23 mouse cellular contexts compared by ENCODE assay signal in genomic region chr1:38259541-38260338, GRCm38 (mm10).
A peak's percentile ranks its signal among the peaks of the same experiment; 100 is the strongest.
DNase-seq lines count a peak whose midpoint lies in the region; ATAC-seq lines count a peak whose summit lies in the region.
"Had no signal": no experiment of that assay in that cellular context is flagged by ENCODE, and none has a peak within 500 bp of the region (broad histone marks: within the 10 kb centered on the region; RNA-seq: fewer than 3 reads in every experiment).

No protein-coding gene starts in this region.

- WGBS in neural tube, embryonic 11.5 days = 69% methylated on average over 10 of the region's 10 CpGs
- 66% methylated on average over 10 of the region's 10 CpGs for WGBS in intestine, embryonic 16.5 days

- no peak overlapping the region for H3K9ac ChIP-seq in neural tube, embryonic 11.5 days (ENCODE audit: low read length)
- H3K9ac ChIP-seq in intestine, embryonic 16.5 days (ENCODE audit: low read depth, low read length) = no peak overlapping the region
- H3K9ac ChIP-seq: embryonic facial prominence, embryonic 15.5 days; heart, embryonic 12.5 days; hindbrain, embryonic 12.5 days; kidney, embryonic 15.5 days had no signal

- no peak overlapping the region for H3K4me3 ChIP-seq in neural tube, embryonic 11.5 days (ENCODE audit: low read depth, low read length)
- no peak overlapping the region for H3K4me3 ChIP-seq in intestine, embryonic 16.5 days (ENCODE audit: low read length)
- H3K4me3 ChIP-seq: embryonic facial prominence, embryonic 15.5 days; forebrain, embryonic 10.5 days; heart, embryonic 12.5 days; hindbrain, embryonic 12.5 days; kidney, embryonic 15.5 days; megakaryocyte, embryonic 14.5 days had no signal

- no peak overlapping the region for H3K4me2 ChIP-seq in neural tube, embryonic 11.5 days (ENCODE audit: low read depth)
- H3K4me2 ChIP-seq in intestine, embryonic 16.5 days (ENCODE audit: low read depth, low read length) = no peak overlapping the region
- H3K4me2 ChIP-seq: embryonic facial prominence, embryonic 15.5 days; heart, embryonic 12.5 days; hindbrain, embryonic 12.5 days; kidney, embryonic 15.5 days had no signal

- peak; percentile 36 for DNase-seq in embryo, embryonic 11 days
- no peak for DNase-seq in embryo, embryonic 9.5 days (ENCODE audit: extremely low spot score)
- peak; percentile 21 for DNase-seq in neural tube, embryonic 11.5 days (ENCODE audit: low spot score)
- no peak for DNase-seq in neural tube, embryonic 10.5 days (ENCODE audit: extremely low spot score, low spot score)
- DNase-seq in spleen, postnatal 14 days (ENCODE audit: low spot score in 2 of 2) = no peak
- no peak for DNase-seq in adrenal gland, adult 2 months
- DNase-seq: adrenal gland, postnatal 36 days; B cell, adult 2 months; cerebellum, adult 2 months; cerebellum, postnatal 36 days; heart, adult 11 months; heart, postnatal 14 days; kidney, postnatal 4 days; liver; lung, postnatal 14 days; thymus, postnatal 14 days had no signal

- H3K4me1 ChIP-seq in neural tube, embryonic 11.5 days (ENCODE audit: control insufficient read depth, insufficient read depth, low read length) = peaks cover 15% of the 10 kb centered on the region
- H3K4me1 ChIP-seq in intestine, embryonic 16.5 days (ENCODE audit: control insufficient read depth, insufficient read depth, low read length) = peaks cover 11% of the 10 kb centered on the region

- H3K27me3 ChIP-seq in neural tube, embryonic 11.5 days (ENCODE audit: control insufficient read depth, insufficient read depth, low read length) = no peaks in the 10 kb centered on the region
- no peaks in the 10 kb centered on the region for H3K27me3 ChIP-seq in intestine, embryonic 16.5 days (replicated peaks; ENCODE audit: control insufficient read depth, insufficient read depth, low read length)
- H3K27me3 ChIP-seq: embryonic facial prominence, embryonic 15.5 days; heart, embryonic 12.5 days; hindbrain, embryonic 12.5 days; kidney, embryonic 15.5 days had no signal

- no peak for ATAC-seq in neural tube, embryonic 11.5 days (ENCODE audit: insufficient read depth, low FRiP score, low TSS enrichment)
- peak; percentile 43; the same call in 1 of the 2 replicates for ATAC-seq in intestine, embryonic 16.5 days

- no peak overlapping the region for H3K27ac ChIP-seq in neural tube, embryonic 11.5 days (ENCODE audit: low read depth, low read length)
- H3K27ac ChIP-seq in intestine, embryonic 16.5 days (ENCODE audit: low read length) = no peak overlapping the region
- H3K27ac ChIP-seq: embryonic facial prominence, embryonic 15.5 days; forebrain, embryonic 10.5 days; hindbrain, embryonic 12.5 days; kidney, embryonic 15.5 days had no signal

- H3K9me3 ChIP-seq in neural tube, embryonic 11.5 days (ENCODE audit: control insufficient read depth, low read length) = 0 out of 2 replicates have a peak, but pooled peaks cover 3% of the 10 kb centered on the region
- no peaks in the 10 kb centered on the region for H3K9me3 ChIP-seq in intestine, embryonic 16.5 days (ENCODE audit: control insufficient read depth, low read length)
- H3K9me3 ChIP-seq: embryonic facial prominence, embryonic 15.5 days; hindbrain, embryonic 12.5 days; kidney, embryonic 15.5 days had no signal

- no peaks in the 10 kb centered on the region for H3K36me3 ChIP-seq in neural tube, embryonic 11.5 days (ENCODE audit: control insufficient read depth, insufficient read depth, low read length)
- no peaks in the 10 kb centered on the region for H3K36me3 ChIP-seq in intestine, embryonic 16.5 days (ENCODE audit: control insufficient read depth, insufficient read depth, low read length)
- H3K36me3 ChIP-seq: embryonic facial prominence, embryonic 15.5 days; hindbrain, embryonic 12.5 days had no signal

Comparison
In these comparisons a context has a peak if more than half of its experiments do, and no peak if none do; other contexts are left out.
1. DNase-seq: peak in embryo, embryonic 11 days (single experiment) and neural tube, embryonic 11.5 days (single experiment); none in embryo, embryonic 9.5 days (single experiment), neural tube, embryonic 10.5 days (single experiment), spleen, postnatal 14 days (0 of 2) and adrenal gland, adult 2 months (single experiment).